Mouse (Mus musculus): ENCODE data around the gene Cep78. TPM values are rescaled to one million over a fixed set of nuclear protein-coding genes. Genes with fewer than 3 reads are reported as not detected.
A peak's percentile ranks its signal among the peaks of the same experiment; 100 is the strongest.
"Not testable (repeated sequence)": the region's sequence is repeated elsewhere in the genome, so short reads cannot be mapped to it uniquely, and the experiment has no call there.

The Cep78 gene
- 24.1 and 24.4 TPM in 2 replicates for polyA plus RNA-seq (2015; fragmentation: Nextera tagmentation; extraction: Ambion mirVana)

- H3K27me3 ChIP-seq (replicated peaks; ENCODE audit: control insufficient read depth, insufficient read depth, low read length): no peaks in the 10 kb centered on the region
- ATAC-seq: peak; percentile 95
- H3K4me2 ChIP-seq (ENCODE audit: low read length): peak within 1 kb of the TSS; percentile 86
- under 1% methylated on average over 86 of the region's 88 CpGs for WGBS
- no peaks in the 10 kb centered on the region for H3K36me3 ChIP-seq (ENCODE audit: control insufficient read depth, insufficient read depth, low read length)
- H3K9ac ChIP-seq (ENCODE audit: low read depth, low read length): peak within 1 kb of the TSS; percentile 96
- H3K4me3 ChIP-seq (ENCODE audit: low read length): peak within 1 kb of the TSS; percentile 68
- peak within 1 kb of the TSS; percentile 93 for H3K27ac ChIP-seq (ENCODE audit: low read depth, low read length)
- H3K9me3 ChIP-seq (ENCODE audit: control insufficient read depth, low read length): no peaks in the 10 kb centered on the region
- H3K4me1 ChIP-seq (ENCODE audit: control insufficient read depth, insufficient read depth, low read depth, low read length): peaks cover 20% of the 10 kb centered on the region
These were observed at the start of gene Cep78 for GRCm38 (mm10) chr19:15984449-15985171. Gene Cep78 (minus strand): TSS chr19:15984989.

- peaks cover 2% of the 10 kb centered on the region; the same call in 1 of the 2 replicates for H3K9me3 ChIP-seq (ENCODE audit: control insufficient read depth, low read length)
- H3K4me2 ChIP-seq (ENCODE audit: low read length): no peak overlapping the region
- H3K27me3 ChIP-seq (replicated peaks; ENCODE audit: control insufficient read depth, insufficient read depth, low read length): no peaks in the 10 kb centered on the region
- ATAC-seq: no peak
- no peaks in the 10 kb centered on the region for H3K4me1 ChIP-seq (ENCODE audit: control insufficient read depth, insufficient read depth, low read depth, low read length)
- no peak overlapping the region for H3K4me3 ChIP-seq (ENCODE audit: low read length)
- H3K27ac ChIP-seq (ENCODE audit: low read depth, low read length): no peak overlapping the region
- WGBS: 91% methylated on average over 4 of the region's 4 CpGs
- no peak overlapping the region for H3K9ac ChIP-seq (ENCODE audit: low read depth, low read length)
- no peaks in the 10 kb centered on the region for H3K36me3 ChIP-seq (ENCODE audit: control insufficient read depth, insufficient read depth, low read length)
These were observed 46.5 kb upstream of the Cep78 start for GRCm38 (mm10) chr19:16031276-16031675.

DNA sequence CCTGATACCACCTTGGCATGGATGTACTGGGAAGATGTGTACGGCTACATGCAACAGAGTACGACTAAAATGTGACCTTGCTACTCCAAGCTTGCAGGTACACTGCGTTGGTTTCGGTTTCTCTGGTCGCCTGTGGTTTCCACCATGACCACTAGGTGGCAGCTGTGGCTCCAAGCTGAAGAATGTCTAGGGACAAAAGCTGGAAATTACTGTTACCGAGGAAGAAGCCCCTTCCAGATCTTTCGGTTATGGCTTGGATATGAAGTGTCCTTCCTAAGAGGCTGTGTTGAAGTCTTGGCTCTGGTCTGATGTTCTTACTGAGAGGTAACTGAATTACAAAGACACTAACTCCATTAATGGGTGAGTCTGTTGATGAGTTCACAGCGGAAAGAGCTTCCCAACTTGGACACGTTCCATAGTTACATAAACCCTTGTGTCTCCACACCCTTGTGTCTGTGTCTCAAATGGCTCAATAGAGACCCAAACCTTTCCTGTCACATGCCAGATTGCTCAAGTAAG is 44.5 kb upstream of the Cep78 start:
- WGBS: 22% methylated on average over 7 of the region's 9 CpGs
- not testable (repeated sequence) for H3K27me3 ChIP-seq (replicated peaks; ENCODE audit: control insufficient read depth, insufficient read depth, low read length); H3K9ac ChIP-seq (ENCODE audit: low read depth, low read length); H3K4me1 ChIP-seq (ENCODE audit: control insufficient read depth, insufficient read depth, low read depth, low read length); H3K9me3 ChIP-seq (ENCODE audit: control insufficient read depth, low read length); H3K36me3 ChIP-seq (ENCODE audit: control insufficient read depth, insufficient read depth, low read length); H3K27ac ChIP-seq (ENCODE audit: low read depth, low read length)
- peak; percentile 64 for ATAC-seq
- Histone ChIP-seq H3K4me2 (ENCODE audit: low read length) (peak overlapping the region; percentile 37), H3K4me3 (ENCODE audit: low read length) (peak overlapping the region; percentile 10; the same call in 1 of the 2 replicates)

DNA sequence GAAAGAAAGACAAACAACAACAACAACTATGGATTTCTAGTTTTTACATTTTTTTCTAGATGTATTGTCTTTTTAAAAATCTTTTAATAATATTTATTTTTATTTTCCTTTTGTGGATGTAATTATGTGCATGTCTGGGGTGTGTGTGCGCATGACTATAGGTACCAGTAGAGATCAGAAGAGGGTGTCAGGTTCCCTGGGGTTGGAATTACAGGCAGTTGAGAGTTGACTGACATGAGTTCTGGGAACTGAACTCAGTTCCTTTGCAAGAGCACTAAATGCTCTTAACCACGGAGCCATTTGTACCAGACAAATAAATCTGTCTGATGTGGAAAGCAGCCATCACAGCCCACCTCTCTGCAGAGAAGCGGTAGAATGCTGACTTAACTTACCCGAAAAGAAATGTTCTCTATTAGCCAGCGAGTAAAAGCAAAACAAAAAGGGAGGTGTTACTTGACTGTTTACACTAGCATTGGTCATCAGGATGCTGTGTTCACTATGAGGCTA is 44.0 kb upstream of the Cep78 start:
- no peaks in the 10 kb centered on the region for H3K27me3 ChIP-seq (replicated peaks; ENCODE audit: control insufficient read depth, insufficient read depth, low read length)
- no peak; the same call in 1 of the 2 replicates for ATAC-seq
- H3K4me1 ChIP-seq (ENCODE audit: control insufficient read depth, insufficient read depth, low read depth, low read length): no peaks in the 10 kb centered on the region
- WGBS: 59% methylated on average over 5 of the region's 5 CpGs
- H3K9me3 ChIP-seq (ENCODE audit: control insufficient read depth, low read length): peaks cover 2% of the 10 kb centered on the region; the same call in 1 of the 2 replicates
- H3K9ac ChIP-seq (ENCODE audit: low read depth, low read length): no peak overlapping the region; the same call in 1 of the 2 replicates
- no peaks in the 10 kb centered on the region for H3K36me3 ChIP-seq (ENCODE audit: control insufficient read depth, insufficient read depth, low read length)
- H3K4me2 ChIP-seq (ENCODE audit: low read length): peak overlapping the region; percentile 37
- peak overlapping the region; percentile 10; the same call in 1 of the 2 replicates for H3K4me3 ChIP-seq (ENCODE audit: low read length)
- no peak overlapping the region for H3K27ac ChIP-seq (ENCODE audit: low read depth, low read length)

GRCm38 (mm10) chr19:16027876-16028670 is 43.3 kb upstream of the Cep78 start:
- 84% methylated on average over 15 of the region's 15 CpGs for WGBS
- Histone ChIP-seq H3K9me3 (ENCODE audit: control insufficient read depth, low read length) (peaks cover 2% of the 10 kb centered on the region; the same call in 1 of the 2 replicates), H3K27me3 (replicated peaks; ENCODE audit: control insufficient read depth, insufficient read depth, low read length) (no peaks in the 10 kb centered on the region), H3K36me3 (ENCODE audit: control insufficient read depth, insufficient read depth, low read length) (no peaks in the 10 kb centered on the region), H3K4me2 (ENCODE audit: low read length) (no peak overlapping the region), H3K9ac (ENCODE audit: low read depth, low read length) (no peak overlapping the region), H3K27ac (ENCODE audit: low read depth, low read length) (no peak overlapping the region), H3K4me1 (ENCODE audit: control insufficient read depth, insufficient read depth, low read depth, low read length) (no peaks in the 10 kb centered on the region), H3K4me3 (ENCODE audit: low read length) (no peak overlapping the region)
- ATAC-seq: no peak

DNA sequence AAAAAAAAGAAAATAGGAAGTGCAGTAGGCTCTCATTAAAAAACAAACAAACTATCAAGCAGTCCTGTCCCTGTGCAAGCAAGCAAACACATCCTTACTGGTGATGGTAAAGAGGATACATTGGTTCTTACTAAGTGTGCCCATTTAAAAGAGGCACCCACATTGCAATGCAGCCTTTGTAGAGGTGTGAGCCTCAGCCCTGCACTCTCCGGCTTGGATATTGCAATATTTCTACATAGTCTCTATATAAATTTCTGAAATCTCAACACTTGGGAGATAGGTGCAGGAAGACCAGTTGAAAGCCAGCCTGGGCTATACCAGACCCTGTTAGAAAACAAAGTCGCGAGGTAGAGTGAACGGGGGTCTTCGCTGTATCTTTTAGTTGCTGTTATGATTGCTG is 41.5 kb upstream of the Cep78 start:
- H3K4me3 ChIP-seq (ENCODE audit: low read length): no peak overlapping the region
- ATAC-seq: no peak
- H3K36me3 ChIP-seq (ENCODE audit: control insufficient read depth, insufficient read depth, low read length): no peaks in the 10 kb centered on the region
- H3K9me3 ChIP-seq (ENCODE audit: control insufficient read depth, low read length): peaks cover 2% of the 10 kb centered on the region; the same call in 1 of the 2 replicates
- H3K4me2 ChIP-seq (ENCODE audit: low read length): no peak overlapping the region
- H3K27ac ChIP-seq (ENCODE audit: low read depth, low read length): no peak overlapping the region
- 97% methylated on average over 5 of the region's 5 CpGs for WGBS
- no peaks in the 10 kb centered on the region for H3K4me1 ChIP-seq (ENCODE audit: control insufficient read depth, insufficient read depth, low read depth, low read length)
- no peaks in the 10 kb centered on the region for H3K27me3 ChIP-seq (replicated peaks; ENCODE audit: control insufficient read depth, insufficient read depth, low read length)
- no peak overlapping the region for H3K9ac ChIP-seq (ENCODE audit: low read depth, low read length)

GRCm38 (mm10) chr19:16022178-16022577 is 37.4 kb upstream of the Cep78 start:
- WGBS: 75% methylated on average over 10 of the region's 10 CpGs

DNA sequence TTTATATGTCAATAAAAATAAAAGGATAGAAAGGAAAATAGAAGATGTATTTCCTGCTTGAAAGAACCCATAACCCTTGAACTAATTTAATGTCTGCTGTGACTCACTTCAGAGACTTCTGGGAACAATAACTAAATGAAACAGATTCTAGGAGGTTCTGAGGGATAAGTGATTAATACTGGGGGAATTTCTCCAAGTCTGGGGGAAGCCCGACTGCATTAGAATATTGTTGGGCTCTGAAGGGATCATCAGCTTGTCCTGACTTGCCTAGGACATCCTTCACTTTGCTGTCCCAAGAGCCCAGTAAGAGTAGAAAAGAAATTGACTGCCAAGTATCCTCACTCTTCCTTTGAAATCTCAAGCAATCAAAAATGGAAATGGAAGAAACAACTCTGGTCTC is 31.4 kb upstream of the Cep78 start:
- H3K27me3 ChIP-seq (replicated peaks; ENCODE audit: control insufficient read depth, insufficient read depth, low read length): no peaks in the 10 kb centered on the region
- no peak for ATAC-seq
- 65% methylated on average over 1 of the region's 1 CpGs for WGBS
- no peak overlapping the region for H3K4me3 ChIP-seq (ENCODE audit: low read length)
- no peaks in the 10 kb centered on the region for H3K36me3 ChIP-seq (ENCODE audit: control insufficient read depth, insufficient read depth, low read length)
- no peaks in the 10 kb centered on the region for H3K4me1 ChIP-seq (ENCODE audit: control insufficient read depth, insufficient read depth, low read depth, low read length)
- no peaks in the 10 kb centered on the region for H3K9me3 ChIP-seq (ENCODE audit: control insufficient read depth, low read length)
- H3K9ac ChIP-seq (ENCODE audit: low read depth, low read length): no peak overlapping the region
- no peak overlapping the region for H3K4me2 ChIP-seq (ENCODE audit: low read length)
- no peak overlapping the region for H3K27ac ChIP-seq (ENCODE audit: low read depth, low read length)

More at GRCm38 (mm10) chr19:16022178-16022577, 37.4 kb upstream of the Cep78 start:
- Histone ChIP-seq H3K9me3 (ENCODE audit: control insufficient read depth, low read length) (peaks cover under 1% of the 10 kb centered on the region; the same call in 1 of the 2 replicates), H3K9ac (ENCODE audit: low read depth, low read length) (no peak overlapping the region), H3K36me3 (ENCODE audit: control insufficient read depth, insufficient read depth, low read length) (no peaks in the 10 kb centered on the region), H3K4me1 (ENCODE audit: control insufficient read depth, insufficient read depth, low read depth, low read length) (no peaks in the 10 kb centered on the region), H3K27me3 (replicated peaks; ENCODE audit: control insufficient read depth, insufficient read depth, low read length) (no peaks in the 10 kb centered on the region), H3K4me3 (ENCODE audit: low read length) (no peak overlapping the region), H3K27ac (ENCODE audit: low read depth, low read length) (no peak overlapping the region), H3K4me2 (ENCODE audit: low read length) (no peak overlapping the region)
- no peak for ATAC-seq

All from hindbrain, embryonic 16.5 days (tissue).